Mouse (Mus musculus) lung, embryonic 16.5 days (tissue): Measurements from ENCODE around the gene 1700057G04Rik. TPM values are rescaled to one million over a fixed set of nuclear protein-coding genes. Genes with fewer than 3 reads are reported as not detected.

Experiments
- ATAC-seq: fragments of 200-750 bp; cut with Nextera tagmentation; 2 replicates; pipeline ENCODE4 v1.8.0; 2017; ENCODE audit warnings: low read depth, mild to moderate bottlenecking, moderate library complexity
- H3K27ac ChIP-seq: fragments of 300-500 bp; sonication (generic); 2 replicates; pipeline ENCODE4 v1.5.1; 2014; ENCODE audit warnings: mild to moderate bottlenecking, control low read depth, low read length
- H3K27me3 ChIP-seq: fragments of 300-500 bp; sonication (generic); 2 replicates; pipeline ENCODE4 v1.6.1; 2014; ENCODE audit warnings: low read depth, low read length, mixed read lengths; ENCODE audit not compliant: control insufficient read depth, insufficient read depth
- H3K36me3 ChIP-seq: fragments of 300-500 bp; sonication (generic); 2 replicates; pipeline ENCODE4 v1.6.1; 2014; ENCODE audit warnings: low read length; ENCODE audit not compliant: control insufficient read depth, insufficient read depth
- H3K4me1 ChIP-seq: fragments of 300-500 bp; sonication (generic); replicated peaks from 2 replicates; pipeline ENCODE4 v1.6.1; 2014; ENCODE audit warnings: low read length, mixed read lengths; ENCODE audit not compliant: control insufficient read depth, insufficient read depth
- H3K4me2 ChIP-seq: fragments of 300-500 bp; sonication (generic); 2 replicates; pipeline ENCODE4 v1.6.1; 2014; ENCODE audit warnings: low read depth, low read length, control low read depth
- H3K4me3 ChIP-seq: fragments of 300-500 bp; sonication (generic); 2 replicates; pipeline ENCODE4 v1.5.1; 2014; ENCODE audit warnings: mild to moderate bottlenecking, low read length, control low read depth
- H3K9ac ChIP-seq: fragments of 300-500 bp; sonication (generic); 2 replicates; pipeline ENCODE4 v1.6.1; 2014; ENCODE audit warnings: low read length, control low read depth
- H3K9me3 ChIP-seq: fragments of 300-500 bp; sonication (generic); 2 replicates; pipeline ENCODE4 v1.6.1; 2016; ENCODE audit warnings: low read length; ENCODE audit not compliant: control insufficient read depth
- WGBS: fragments of 180-500 bp; shearing (Covaris S2); extraction: QIAGEN DNeasy Blood & Tissue Kit; methylation state at CpG from one replicate; pipeline ENCODE4 v1.1.7; 2014; 5-methylcytosine and 5-hydroxymethylcytosine counted together
- microRNA-seq: library from miRNA; unstranded; fragments of <30 nt; microRNA quantifications from one replicate; pipeline ENCODE4, GENCODE M21; 2016
- polyA plus RNA-seq: library from polyadenylated mRNA; unstranded; fragments of >200 nt; fragmentation: Nextera tagmentation; extraction: Ambion mirVana; gene quantifications from 2 replicates; pipeline ENCODE4 v1.2.1, GENCODE M21; 2015

1700057G04Rik gene
- polyA plus RNA-seq, 1 experiment from 2014 or later = not detected

DNA sequence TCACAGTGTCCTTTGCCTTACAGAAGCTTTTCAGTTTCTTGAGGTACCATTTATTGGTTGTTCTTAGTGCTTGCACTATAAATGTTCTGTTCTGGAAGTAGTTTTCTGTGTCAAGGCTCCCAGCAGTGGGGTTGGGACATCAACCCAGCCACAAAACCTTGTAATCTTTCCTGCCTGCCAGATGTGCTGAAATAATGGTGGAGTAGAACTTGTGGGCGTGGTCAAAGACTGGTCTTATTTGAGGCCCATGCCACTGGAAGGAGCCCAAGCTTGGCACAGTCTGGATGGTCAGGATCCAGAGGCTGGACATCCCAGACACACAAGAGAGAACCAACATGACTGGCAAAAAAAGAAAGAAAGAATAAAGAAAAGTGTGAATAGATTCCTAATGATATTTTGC lies 78.2 kb downstream of the 1700057G04Rik start:
- Histone ChIP-seq H3K4me1 (no peaks in the 10 kb centered on the region), H3K4me3 (no peak overlapping the region), H3K9me3 (no peaks in the 10 kb centered on the region), H3K36me3 (no peaks in the 10 kb centered on the region), H3K9ac (no peak overlapping the region), H3K4me2 (no peak overlapping the region), H3K27ac (no peak overlapping the region), H3K27me3 (no peaks in the 10 kb centered on the region)
- no peak for ATAC-seq
- 88% methylated on average over 1 of the region's 1 CpGs for WGBS

DNA sequence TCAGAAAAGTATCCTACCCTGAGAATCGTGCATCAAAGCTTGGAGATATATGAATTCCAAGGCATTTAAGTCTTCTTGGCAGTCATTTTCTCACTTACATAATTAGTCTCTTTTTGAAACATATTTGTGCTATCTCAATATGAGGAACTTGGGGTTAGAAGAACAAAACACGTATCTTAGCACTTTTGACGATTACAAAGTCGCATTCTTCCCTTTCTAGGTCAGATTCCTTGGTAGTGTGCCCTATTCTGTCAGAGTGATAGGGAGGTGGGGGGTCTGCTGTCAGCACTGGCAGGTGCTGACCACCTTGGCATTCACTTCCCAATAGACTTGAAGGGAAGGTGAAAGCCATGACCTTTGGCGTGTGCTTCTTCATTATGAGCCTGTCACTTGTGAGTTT lies 93.5 kb downstream of the 1700057G04Rik start:
- 58% methylated on average over 5 of the region's 5 CpGs for WGBS

More for the DNA sequence above, 93.5 kb downstream of the 1700057G04Rik start:
- Histone ChIP-seq H3K27ac (no peak overlapping the region), H3K4me1 (no peaks in the 10 kb centered on the region), H3K9ac (no peak overlapping the region), H3K9me3 (no peaks in the 10 kb centered on the region), H3K36me3 (no peaks in the 10 kb centered on the region), H3K4me3 (no peak overlapping the region), H3K4me2 (no peak overlapping the region), H3K27me3 (no peaks in the 10 kb centered on the region)
- no peak for ATAC-seq

Small RNAs within 50 kb of the gene (microRNA-seq; reads per million reads assigned to microRNA genes)
- gene Mir6386 = not detected

Other genes starting within 250 kb of the 1700057G04Rik start
- gene Plscr5, start 116.4 kb upstream of the 1700057G04Rik start, polyA plus RNA-seq = not detected in 2 replicates
- gene Plscr1, start 59.6 kb upstream of the 1700057G04Rik start, polyA plus RNA-seq = 36.5 and 39.1 TPM in 2 replicates
- 2.9 and 3.0 TPM in 2 replicates for gene Plscr2, start 33.8 kb upstream of the 1700057G04Rik start, polyA plus RNA-seq
- gene Plscr4, start 148.0 kb downstream of the 1700057G04Rik start, polyA plus RNA-seq = 16.8 and 17.9 TPM in 2 replicates
- 50.8 and 53.4 TPM in 2 replicates for gene Plod2, start 232.8 kb downstream of the 1700057G04Rik start, polyA plus RNA-seq